Mouse (Mus musculus): ENCODE results near the gene Nrxn2.

DNA sequence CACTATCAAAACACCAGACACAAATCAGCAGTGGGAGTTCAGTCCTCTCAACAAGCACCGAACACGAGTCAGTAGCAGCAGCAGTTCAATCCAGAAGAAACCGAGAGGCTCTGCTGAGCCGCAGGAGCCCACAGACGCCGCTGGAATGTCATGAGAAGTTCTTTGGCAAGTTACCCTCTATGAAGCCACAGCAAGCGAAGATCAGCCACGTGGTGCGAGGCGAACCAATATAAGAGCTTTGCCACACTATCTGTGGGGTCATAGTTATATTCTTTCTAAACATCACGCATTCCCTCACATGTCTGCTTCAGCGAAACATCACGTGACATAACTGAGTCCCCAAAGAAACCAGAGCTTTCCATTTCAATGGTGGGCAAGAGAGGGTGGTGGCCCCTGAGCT is 126.2 kb downstream of the Nrxn2 start:
- no peak for TF ChIP-seq CTCF (IDR thresholded peaks at IDR 0.05; ENCODE audit: extremely low read depth, insufficient read depth, insufficient read length, insufficient replicate concordance)
- TF ChIP-seq POLR2A (IDR thresholded peaks at IDR 0.05; ENCODE audit: low read depth, low read length) = no peak
